Mouse (Mus musculus) spleen, adult 2 months (tissue): ENCODE results near the gene Il6. TPM values are rescaled to one million over a fixed set of nuclear protein-coding genes. Genes with fewer than 3 reads are reported as not detected.

ENCODE experiments used
- DNase-seq, 2 experiments: peaks; one replicate each; pipeline versions ENCODE4 v3.0.0 to v3.0.0-alpha.2; 2012 to 2021; ENCODE audit warnings: low spot score in 2 of 2, low read depth in 1 of 2
- H3K27ac ChIP-seq: fragments of 200-500 bp; 2 replicates; pipeline ENCODE4 v1.5.1; 2012; ENCODE audit warnings: low read length, inconsistent platforms; ENCODE audit not compliant: insufficient read depth
- H3K27me3 ChIP-seq: fragments of 200-500 bp; 2 replicates; pipeline ENCODE4 v1.6.1; 2012; ENCODE audit warnings: mild to moderate bottlenecking, moderate library complexity, low read length, inconsistent platforms; ENCODE audit not compliant: control insufficient read depth, insufficient read depth
- H3K36me3 ChIP-seq: fragments of 200-500 bp; 2 replicates; pipeline ENCODE4 v1.6.1; 2012; ENCODE audit warnings: mild to moderate bottlenecking, low read length, inconsistent platforms; ENCODE audit not compliant: control insufficient read depth, insufficient read depth
- H3K4me1 ChIP-seq: fragments of 200-500 bp; 2 replicates; pipeline ENCODE4 v1.6.1; 2011; ENCODE audit warnings: inconsistent platforms; ENCODE audit not compliant: control insufficient read depth, insufficient read depth, insufficient read length
- H3K4me3 ChIP-seq: fragments of 200-500 bp; 2 replicates; pipeline ENCODE4 v1.5.1; 2011; ENCODE audit warnings: mild to moderate bottlenecking, inconsistent platforms; ENCODE audit not compliant: insufficient read depth, insufficient read length; ENCODE audit errors: extremely low read depth
- CTCF ChIP-seq: fragments of 200-500 bp; IDR thresholded peaks from 2 replicates; pipeline ENCODE4 v1.5.1; 2011; ENCODE audit warnings: mild to moderate bottlenecking, inconsistent platforms; ENCODE audit not compliant: insufficient read depth, insufficient read length, insufficient replicate concordance; ENCODE audit errors: extremely low read depth
- POLR2A ChIP-seq: fragments of 200-500 bp; IDR thresholded peaks from 2 replicates; pipeline ENCODE4 v1.6.1; 2011; ENCODE audit warnings: low read depth, low read length, inconsistent platforms
- WGBS: fragments of 180-500 bp; shearing (Covaris S2); methylation state at CpG from one replicate; pipeline ENCODE4 v1.1.7; 2018; 5-methylcytosine and 5-hydroxymethylcytosine counted together
- polyA plus RNA-seq: library from polyadenylated mRNA; depleted of rRNA; stranded (reverse); fragments of >200 nt; gene quantifications from 2 replicates; pipeline ENCODE4 v1.2.3, GENCODE M21; 2012; rRNA removed

The Il6 gene
- polyA plus RNA-seq: not detected in 2 replicates

DNA sequence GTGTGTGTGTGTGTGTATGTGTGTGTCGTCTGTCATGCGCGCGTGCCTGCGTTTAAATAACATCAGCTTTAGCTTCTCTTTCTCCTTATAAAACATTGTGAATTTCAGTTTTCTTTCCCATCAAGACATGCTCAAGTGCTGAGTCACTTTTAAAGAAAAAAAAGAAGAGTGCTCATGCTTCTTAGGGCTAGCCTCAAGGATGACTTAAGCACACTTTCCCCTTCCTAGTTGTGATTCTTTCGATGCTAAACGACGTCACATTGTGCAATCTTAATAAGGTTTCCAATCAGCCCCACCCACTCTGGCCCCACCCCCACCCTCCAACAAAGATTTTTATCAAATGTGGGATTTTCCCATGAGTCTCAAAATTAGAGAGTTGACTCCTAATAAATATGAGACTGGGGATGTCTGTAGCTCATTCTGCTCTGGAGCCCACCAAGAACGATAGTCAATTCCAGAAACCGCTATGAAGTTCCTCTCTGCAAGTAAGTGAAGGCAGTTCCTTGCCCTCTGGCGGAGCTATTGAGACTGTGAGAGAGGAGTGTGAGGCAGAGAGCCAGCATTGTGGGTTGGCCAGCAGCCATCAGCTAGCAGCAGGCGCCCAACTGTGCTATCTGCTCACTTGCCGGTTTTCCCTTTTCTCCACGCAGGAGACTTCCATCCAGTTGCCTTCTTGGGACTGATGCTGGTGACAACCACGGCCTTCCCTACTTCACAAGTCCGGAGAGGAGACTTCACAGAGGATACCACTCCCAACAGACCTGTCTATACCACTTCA is at the start of gene Il6:
TSS of gene Il6 (plus strand) at position 389 of the 778 bp plus-strand sequence.
- Histone ChIP-seq H3K4me1 (no peaks in the 10 kb centered on the region), H3K27ac (no peak within 1 kb of the TSS), H3K27me3 (no peaks in the 10 kb centered on the region), H3K4me3 (no peak within 1 kb of the TSS), H3K36me3 (no peaks in the 10 kb centered on the region)
- TF ChIP-seq POLR2A (no peak), CTCF (no peak)
- DNase-seq: peak in 1 of 2 experiments; percentile 17
- whole genome bisulfite sequencing: 23% methylated on average over 16 of the region's 16 CpGs

DNA sequence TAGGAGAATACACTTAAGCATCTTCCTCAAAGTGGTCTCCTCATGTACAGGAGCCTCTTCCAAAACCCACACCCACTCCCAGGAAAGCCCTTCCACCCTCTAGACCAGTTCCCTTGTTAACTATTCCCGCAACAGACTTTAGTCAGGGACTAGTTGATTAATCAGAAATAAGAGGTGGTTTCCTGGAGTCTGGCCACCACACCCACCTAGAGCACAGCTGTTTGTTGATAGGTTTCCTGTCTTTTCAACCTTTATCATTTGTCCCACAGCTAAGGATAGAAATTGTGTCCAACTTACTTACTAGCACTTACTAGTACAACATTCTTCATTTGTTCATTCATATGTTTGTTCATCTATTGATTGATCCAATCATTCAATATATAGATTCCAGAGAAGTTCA is 49.4 kb upstream of the Il6 start:
- DNase-seq: no peak
- Histone ChIP-seq H3K27me3 (no peaks in the 10 kb centered on the region), H3K27ac (no peak overlapping the region), H3K36me3 (no peaks in the 10 kb centered on the region), H3K4me3 (no peak overlapping the region), H3K4me1 (no peaks in the 10 kb centered on the region)
- TF ChIP-seq CTCF (no peak), POLR2A (no peak)
- 68% methylated on average over 1 of the region's 1 CpGs for WGBS

DNA sequence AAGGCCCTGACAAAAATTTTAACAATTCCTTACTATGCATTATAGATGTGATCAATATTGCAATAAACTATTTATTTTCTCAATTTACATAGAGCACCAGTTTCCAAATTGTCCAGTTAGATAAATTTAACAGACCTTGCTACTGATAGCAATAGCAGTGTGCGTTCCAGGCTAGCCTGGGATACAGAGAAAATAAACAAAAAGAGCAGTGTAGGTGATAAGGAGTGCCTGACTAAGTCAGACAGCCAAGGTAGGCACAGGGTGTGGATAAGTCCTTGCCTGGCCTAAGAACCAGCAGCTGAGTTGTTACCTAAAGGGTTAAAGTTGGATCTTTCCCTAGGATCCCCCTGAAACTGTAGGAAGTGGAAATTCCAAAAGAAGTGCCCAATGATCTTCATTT is 42.7 kb upstream of the Il6 start:
- H3K27me3 ChIP-seq: no peaks in the 10 kb centered on the region
- TF ChIP-seq CTCF (no peak), POLR2A (no peak)
- no peak for DNase-seq
- 90% methylated on average over 1 of the region's 1 CpGs for WGBS
- H3K4me1 ChIP-seq: no peaks in the 10 kb centered on the region
- H3K36me3 ChIP-seq: no peaks in the 10 kb centered on the region
- H3K4me3 ChIP-seq: no peak overlapping the region
- H3K27ac ChIP-seq: no peak overlapping the region

DNA sequence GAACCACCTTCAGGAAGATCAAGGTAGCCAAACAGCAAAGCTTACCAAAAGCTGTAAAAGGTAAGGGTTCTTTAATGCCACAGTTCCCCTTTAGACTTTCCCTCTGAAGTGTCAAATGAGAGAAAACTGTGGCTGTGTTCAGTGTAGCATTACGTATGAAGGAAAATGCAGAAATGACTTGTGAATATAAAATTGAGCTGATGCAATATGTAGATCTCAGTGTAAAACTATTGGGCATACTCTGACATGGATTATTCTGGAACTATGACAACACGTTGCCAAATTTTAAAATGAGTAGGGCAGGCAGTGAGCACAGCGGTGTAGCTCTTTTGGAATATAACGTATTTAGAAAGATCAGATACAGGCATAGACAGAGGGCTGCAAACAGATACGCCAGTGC is 40.1 kb upstream of the Il6 start:
- Histone ChIP-seq H3K27ac (no peak overlapping the region), H3K27me3 (no peaks in the 10 kb centered on the region), H3K36me3 (no peaks in the 10 kb centered on the region), H3K4me1 (no peaks in the 10 kb centered on the region), H3K4me3 (no peak overlapping the region)
- TF ChIP-seq POLR2A: no peak
- TF ChIP-seq CTCF: no peak
- DNase-seq: no peak
- WGBS: 82% methylated on average over 5 of the region's 5 CpGs

DNA sequence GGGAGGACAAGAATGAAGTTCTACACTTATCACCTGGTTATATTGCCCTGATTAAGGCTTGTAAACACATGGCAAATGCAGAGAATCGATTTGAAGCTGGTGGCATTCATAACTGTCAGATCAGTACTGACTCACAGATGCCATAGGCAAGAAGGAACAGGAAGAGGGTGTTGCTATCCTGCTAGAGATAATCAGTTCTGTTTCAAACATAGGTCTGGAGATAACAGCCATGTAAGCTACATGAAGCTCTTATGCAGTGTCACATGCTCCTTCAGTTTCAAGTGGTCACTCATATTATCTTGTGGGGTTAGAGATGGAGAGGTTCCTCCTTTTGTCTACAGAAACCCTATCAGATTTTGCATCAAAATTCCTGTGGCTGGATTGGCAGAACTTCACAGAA is 39.4 kb upstream of the Il6 start:
- 14% methylated on average over 1 of the region's 1 CpGs for WGBS

DNA sequence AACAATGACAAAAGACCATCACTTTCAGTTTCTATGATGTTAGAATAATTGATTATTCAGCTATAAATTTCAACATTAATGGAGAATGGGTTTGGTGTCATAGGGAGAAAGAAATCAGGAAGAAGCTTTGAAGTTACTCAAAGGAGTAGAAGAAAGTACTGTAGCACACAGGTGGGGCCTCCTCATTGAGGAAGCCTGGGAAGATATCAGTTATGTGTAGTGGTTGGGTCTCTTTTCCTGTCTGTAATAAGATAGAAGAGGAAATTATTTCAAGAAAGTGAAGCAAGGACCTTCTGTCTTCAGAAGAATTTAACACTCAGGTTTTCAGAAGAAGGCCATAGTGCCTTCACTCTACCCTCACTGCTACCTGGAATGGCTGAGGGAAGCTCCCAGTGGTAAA is 38.8 kb upstream of the Il6 start:
- Histone ChIP-seq H3K27me3 (no peaks in the 10 kb centered on the region), H3K4me1 (no peaks in the 10 kb centered on the region), H3K36me3 (no peaks in the 10 kb centered on the region), H3K4me3 (no peak overlapping the region), H3K27ac (no peak overlapping the region)
- no peak for TF ChIP-seq CTCF
- TF ChIP-seq POLR2A: no peak
- no peak for DNase-seq

More for the DNA sequence above, 39.4 kb upstream of the Il6 start:
- H3K36me3 ChIP-seq: no peaks in the 10 kb centered on the region
- no peaks in the 10 kb centered on the region for H3K27me3 ChIP-seq
- H3K4me1 ChIP-seq: no peaks in the 10 kb centered on the region
- TF ChIP-seq CTCF (no peak), POLR2A (no peak)
- DNase-seq: no peak
- no peak overlapping the region for H3K4me3 ChIP-seq
- no peak overlapping the region for H3K27ac ChIP-seq

- no peak for TF ChIP-seq POLR2A
- TF ChIP-seq CTCF: no peak
- 84% methylated on average over 1 of the region's 1 CpGs for WGBS
- H3K36me3 ChIP-seq: no peaks in the 10 kb centered on the region
- no peaks in the 10 kb centered on the region; the same call in 1 of the 2 replicates for H3K4me1 ChIP-seq
- H3K4me3 ChIP-seq: no peak overlapping the region
- no peak for DNase-seq
- H3K27me3 ChIP-seq: no peaks in the 10 kb centered on the region
- H3K27ac ChIP-seq: no peak overlapping the region
Observed at GRCm38 (mm10) chr5:29993583-29993982, 19.3 kb upstream of the Il6 start.
